Mouse (Mus musculus) heart, adult 2 months (tissue): ENCODE measurements around the gene Tgfbr2. TPM values are rescaled to one million over a fixed set of nuclear protein-coding genes. Genes with fewer than 3 reads are reported as not detected.

Experiments
- DNase-seq, 2 experiments: peaks; one replicate each; pipeline ENCODE4 v3.0.0; 2021
- H3K27ac ChIP-seq: fragments of 200-600 bp; 2 replicates; pipeline ENCODE4 v1.8.1; 2022
- H3K27me3 ChIP-seq: fragments of 200-500 bp; 2 replicates; pipeline ENCODE4 v1.6.1; 2012; ENCODE audit warnings: mild to moderate bottlenecking, low read length, inconsistent platforms, mixed read lengths; ENCODE audit not compliant: control insufficient read depth, insufficient read depth
- H3K36me3 ChIP-seq: fragments of 200-500 bp; 2 replicates; pipeline ENCODE4 v1.6.1; 2012; ENCODE audit warnings: low read length, inconsistent platforms; ENCODE audit not compliant: control insufficient read depth, insufficient read depth
- H3K4me1 ChIP-seq: fragments of 200-500 bp; 2 replicates; pipeline ENCODE4 v1.6.1; 2011; ENCODE audit warnings: low read length; ENCODE audit not compliant: control insufficient read depth, insufficient read depth
- H3K4me3 ChIP-seq: fragments of 200-600 bp; 2 replicates; pipeline ENCODE4 v1.8.1; 2022
- H3K79me2 ChIP-seq: fragments of 200-500 bp; replicated peaks from 2 replicates; pipeline ENCODE4 v1.6.1; 2012; ENCODE audit warnings: mild to moderate bottlenecking, inconsistent platforms, low read length, moderate library complexity, mixed read lengths; ENCODE audit not compliant: control insufficient read depth, insufficient read depth
- H3K9ac ChIP-seq: fragments of 200-500 bp; 2 replicates; pipeline ENCODE4 v1.6.1; 2012; ENCODE audit warnings: low read depth, mild to moderate bottlenecking, control low read depth, inconsistent platforms, low read length, mixed read lengths
- CTCF ChIP-seq: fragments of 200-600 bp; IDR thresholded peaks from 2 replicates; pipeline ENCODE4 v1.8.1; 2022; ENCODE audit warnings: antibody characterized with exemption, mild to moderate bottlenecking, moderate library complexity
- EP300 ChIP-seq: fragments of 200-500 bp; IDR thresholded peaks from 2 replicates; pipeline ENCODE4 v1.6.1; 2011; ENCODE audit warnings: low read depth, low read length, control low read depth; ENCODE audit not compliant: insufficient read depth
- POLR2A ChIP-seq: fragments of 200-500 bp; IDR thresholded peaks from 2 replicates; pipeline ENCODE4 v1.6.1; 2011; ENCODE audit warnings: mild to moderate bottlenecking, low read depth, low read length, control low read depth; ENCODE audit not compliant: insufficient read depth
- WGBS: fragments of 180-500 bp; shearing (Covaris S2); methylation state at CpG from one replicate; pipeline ENCODE4 v1.1.7; 2018; 5-methylcytosine and 5-hydroxymethylcytosine counted together
- intact Hi-C: fragments of 180-260 bp; cut with DNase I; formaldehyde crosslinking; loops from one replicate; pipeline ENCODE4 v1.15.1; 2025
- polyA plus RNA-seq: library from polyadenylated mRNA; depleted of rRNA; stranded (reverse); fragments of >200 nt; gene quantifications from 2 replicates; pipeline ENCODE4 v1.2.3, GENCODE M21; 2012
- total RNA-seq, 2 experiments: library from RNA; stranded (reverse); gene quantifications; 2 replicates each; pipeline ENCODE4 v1.2.3; 2021

Tgfbr2 gene
- total and polyA plus RNA-seq, 3 experiments, result 23.8 to 36.3 (median 32.5) TPM

GRCm38 (mm10) chr9:116189831-116190230, 14.7 kb upstream of the Tgfbr2 start:
- Histone ChIP-seq H3K9ac (no peak overlapping the region), H3K79me2 (no peaks in the 10 kb centered on the region), H3K36me3 (no peaks in the 10 kb centered on the region), H3K4me3 (no peak overlapping the region), H3K27ac (no peak overlapping the region), H3K4me1 (no peaks in the 10 kb centered on the region), H3K27me3 (no peaks in the 10 kb centered on the region)
- no peak for DNase-seq
- intact Hi-C loops, result no loop called here
- no peak for TF ChIP-seq CTCF
- no peak for TF ChIP-seq POLR2A
- no peak for TF ChIP-seq EP300
- WGBS, result 83% methylated on average over 4 of the region's 4 CpGs

- no peak for DNase-seq
- H3K4me3 ChIP-seq, result no peak overlapping the region
- no peak for TF ChIP-seq CTCF
- no peak overlapping the region for H3K9ac ChIP-seq
- H3K79me2 ChIP-seq, result no peaks in the 10 kb centered on the region
- no peak overlapping the region for H3K27ac ChIP-seq
- no peaks in the 10 kb centered on the region for H3K36me3 ChIP-seq
- intact Hi-C loops, result no loop called here
- no peaks in the 10 kb centered on the region for H3K27me3 ChIP-seq
- no peaks in the 10 kb centered on the region for H3K4me1 ChIP-seq
- WGBS, result 72% methylated on average over 15 of the region's 15 CpGs
Observed at GRCm38 (mm10) chr9:116188952-116189666, 13.9 kb upstream of the Tgfbr2 start.

DNA sequence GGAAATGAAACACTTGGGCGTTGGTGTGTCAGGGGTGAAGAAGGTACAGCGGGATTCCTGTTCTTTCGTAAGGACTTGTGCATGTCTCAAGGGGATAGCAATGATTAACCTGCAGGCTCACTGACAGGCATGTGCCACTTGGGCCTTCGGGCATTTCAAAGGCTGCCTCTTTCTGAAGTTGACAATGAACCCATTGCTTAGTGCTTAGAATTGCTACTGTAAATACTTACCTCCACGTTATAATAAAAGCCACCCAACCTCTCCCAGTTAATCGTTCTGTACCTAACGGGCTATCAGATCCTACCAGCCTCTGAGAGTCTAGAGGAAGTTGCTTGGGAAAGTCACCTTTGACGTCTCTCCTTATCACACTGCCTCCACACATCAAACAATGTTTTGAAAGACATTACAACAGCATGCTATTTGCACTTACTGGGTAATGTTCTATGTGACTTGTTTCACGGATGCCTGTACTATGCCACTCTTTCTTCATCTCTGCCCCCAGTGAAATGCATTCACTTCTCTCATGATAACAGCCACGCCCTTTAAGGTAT, 12.1 kb upstream of the Tgfbr2 start:
- Histone ChIP-seq H3K27me3 (no peaks in the 10 kb centered on the region), H3K79me2 (no peaks in the 10 kb centered on the region), H3K4me3 (no peak overlapping the region), H3K9ac (no peak overlapping the region), H3K36me3 (no peaks in the 10 kb centered on the region), H3K4me1 (no peaks in the 10 kb centered on the region), H3K27ac (no peak overlapping the region)
- TF ChIP-seq POLR2A, result no peak
- no peak for TF ChIP-seq EP300
- TF ChIP-seq CTCF, result no peak
- no peak for DNase-seq
- WGBS, result 78% methylated on average over 10 of the region's 10 CpGs
- intact Hi-C loops, result no loop called here

- WGBS, result 79% methylated on average over 5 of the region's 5 CpGs
- Histone ChIP-seq H3K9ac (no peak overlapping the region), H3K4me3 (no peak overlapping the region), H3K27me3 (no peaks in the 10 kb centered on the region), H3K27ac (no peak overlapping the region), H3K79me2 (no peaks in the 10 kb centered on the region), H3K4me1 (no peaks in the 10 kb centered on the region), H3K36me3 (no peaks in the 10 kb centered on the region)
- TF ChIP-seq CTCF, result no peak
- no peak for TF ChIP-seq EP300
- TF ChIP-seq POLR2A, result no peak
- intact Hi-C loops, result no loop called here
- DNase-seq, result no peak
Observed at GRCm38 (mm10) chr9:116184903-116185302, 9.7 kb upstream of the Tgfbr2 start.

DNA sequence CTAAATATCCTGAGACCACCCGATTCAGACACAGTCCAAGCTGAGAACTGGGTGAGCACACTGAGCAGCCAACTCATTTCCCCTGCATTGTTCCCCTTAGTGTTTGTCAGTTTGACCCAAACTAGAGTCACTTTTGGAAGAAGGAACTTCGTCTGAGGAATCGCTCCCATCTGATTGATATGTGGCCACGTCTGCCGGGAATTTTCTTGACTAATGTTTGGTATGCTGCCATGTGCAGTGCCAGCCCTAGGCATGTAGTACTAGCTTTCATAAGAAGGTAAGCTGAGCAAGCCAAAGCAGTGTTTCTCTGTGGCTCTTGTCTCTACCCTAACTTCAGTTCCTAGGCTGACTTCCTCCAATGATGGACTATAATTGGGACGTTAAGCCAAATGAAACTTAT, 7.9 kb upstream of the Tgfbr2 start:
- WGBS, result 83% methylated on average over 6 of the region's 6 CpGs
- intact Hi-C loops, result no loop called here
- H3K27ac ChIP-seq, result no peak overlapping the region

DNA sequence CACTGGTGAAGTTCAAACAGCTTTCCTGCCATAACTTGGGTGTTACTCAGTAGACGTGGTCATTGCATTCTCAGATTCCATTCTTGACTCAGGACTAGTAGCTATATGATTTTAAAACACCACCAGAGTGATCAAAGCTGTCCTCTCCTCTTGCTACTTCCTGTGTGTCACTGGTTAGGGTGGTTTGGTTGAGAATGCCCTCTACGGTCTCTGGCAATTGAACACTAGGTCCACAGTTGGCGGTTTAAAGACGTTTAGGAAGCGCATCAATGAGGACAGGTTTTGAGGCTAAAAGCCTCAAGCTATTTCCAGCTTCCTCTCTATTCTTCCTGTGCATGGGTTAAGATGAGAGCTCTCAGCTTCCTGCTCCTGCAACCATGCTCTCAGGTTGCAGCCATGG, 6.4 kb upstream of the Tgfbr2 start:
- H3K4me1 ChIP-seq, result peaks cover 4% of the 10 kb centered on the region
- no peak for DNase-seq
- intact Hi-C loops, result no loop called here
- H3K27ac ChIP-seq, result no peak overlapping the region
- H3K4me3 ChIP-seq, result no peak overlapping the region
- H3K27me3 ChIP-seq, result no peaks in the 10 kb centered on the region
- no peaks in the 10 kb centered on the region for H3K36me3 ChIP-seq
- no peak for TF ChIP-seq POLR2A
- TF ChIP-seq CTCF, result no peak
- TF ChIP-seq EP300, result no peak
- no peaks in the 10 kb centered on the region for H3K79me2 ChIP-seq
- 90% methylated on average over 5 of the region's 5 CpGs for WGBS
- no peak overlapping the region for H3K9ac ChIP-seq

More for the DNA sequence above, 7.9 kb upstream of the Tgfbr2 start:
- Histone ChIP-seq H3K27me3 (no peaks in the 10 kb centered on the region), H3K4me1 (no peaks in the 10 kb centered on the region; the same call in 1 of the 2 replicates), H3K4me3 (no peak overlapping the region), H3K9ac (no peak overlapping the region), H3K79me2 (no peaks in the 10 kb centered on the region), H3K36me3 (no peaks in the 10 kb centered on the region)
- DNase-seq, result no peak
- no peak for TF ChIP-seq EP300
- no peak for TF ChIP-seq POLR2A
- TF ChIP-seq CTCF, result no peak
